Mouse (Mus musculus) lung, embryonic 16.5 days (tissue): ENCODE results near the gene Ctla4. TPM values are rescaled to one million over a fixed set of nuclear protein-coding genes. Genes with fewer than 3 reads are reported as not detected.

ENCODE experiments used
- ATAC-seq: fragments of 200-750 bp; cut with Nextera tagmentation; 2 replicates; pipeline ENCODE4 v1.8.0; 2017; ENCODE audit warnings: low read depth, mild to moderate bottlenecking, moderate library complexity
- H3K27ac ChIP-seq: fragments of 300-500 bp; sonication (generic); 2 replicates; pipeline ENCODE4 v1.5.1; 2014; ENCODE audit warnings: mild to moderate bottlenecking, control low read depth, low read length
- H3K27me3 ChIP-seq: fragments of 300-500 bp; sonication (generic); 2 replicates; pipeline ENCODE4 v1.6.1; 2014; ENCODE audit warnings: low read depth, low read length, mixed read lengths; ENCODE audit not compliant: control insufficient read depth, insufficient read depth
- H3K36me3 ChIP-seq: fragments of 300-500 bp; sonication (generic); 2 replicates; pipeline ENCODE4 v1.6.1; 2014; ENCODE audit warnings: low read length; ENCODE audit not compliant: control insufficient read depth, insufficient read depth
- H3K4me1 ChIP-seq: fragments of 300-500 bp; sonication (generic); replicated peaks from 2 replicates; pipeline ENCODE4 v1.6.1; 2014; ENCODE audit warnings: low read length, mixed read lengths; ENCODE audit not compliant: control insufficient read depth, insufficient read depth
- H3K4me2 ChIP-seq: fragments of 300-500 bp; sonication (generic); 2 replicates; pipeline ENCODE4 v1.6.1; 2014; ENCODE audit warnings: low read depth, low read length, control low read depth
- H3K4me3 ChIP-seq: fragments of 300-500 bp; sonication (generic); 2 replicates; pipeline ENCODE4 v1.5.1; 2014; ENCODE audit warnings: mild to moderate bottlenecking, low read length, control low read depth
- H3K9ac ChIP-seq: fragments of 300-500 bp; sonication (generic); 2 replicates; pipeline ENCODE4 v1.6.1; 2014; ENCODE audit warnings: low read length, control low read depth
- H3K9me3 ChIP-seq: fragments of 300-500 bp; sonication (generic); 2 replicates; pipeline ENCODE4 v1.6.1; 2016; ENCODE audit warnings: low read length; ENCODE audit not compliant: control insufficient read depth
- WGBS: fragments of 180-500 bp; shearing (Covaris S2); extraction: QIAGEN DNeasy Blood & Tissue Kit; methylation state at CpG from one replicate; pipeline ENCODE4 v1.1.7; 2014; 5-methylcytosine and 5-hydroxymethylcytosine counted together
- polyA plus RNA-seq: library from polyadenylated mRNA; unstranded; fragments of >200 nt; fragmentation: Nextera tagmentation; extraction: Ambion mirVana; gene quantifications from 2 replicates; pipeline ENCODE4 v1.2.1, GENCODE M21; 2015

Gene Ctla4
- 0.25 and 0.49 TPM in 2 replicates for polyA plus RNA-seq

DNA sequence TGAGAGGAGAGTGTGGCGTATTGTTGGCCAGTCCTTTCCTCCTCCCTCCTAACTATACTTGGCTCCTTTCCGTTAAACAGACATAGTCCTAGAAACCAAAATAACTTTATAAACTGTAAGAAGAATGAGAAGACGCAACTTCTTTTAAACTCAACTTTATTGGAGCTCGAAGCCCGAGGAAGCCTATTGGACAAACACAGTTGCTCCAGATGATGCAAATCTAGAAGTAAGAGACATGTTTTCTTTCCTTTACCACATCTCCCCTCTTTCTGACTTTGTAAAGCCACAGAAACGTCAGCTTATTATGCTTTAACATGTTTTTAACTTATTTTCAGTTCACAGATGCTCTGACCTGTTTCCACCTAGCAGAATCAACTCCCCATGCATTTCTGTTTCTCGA lies at the start of gene Ctla4:
Gene Ctla4, plus strand, starts transcription at position 20 of the 400 bp plus-strand sequence.
- Histone ChIP-seq H3K9ac (no peak within 1 kb of the TSS), H3K4me1 (no peaks in the 10 kb centered on the region), H3K36me3 (no peaks in the 10 kb centered on the region), H3K9me3 (no peaks in the 10 kb centered on the region), H3K27ac (no peak within 1 kb of the TSS), H3K4me3 (no peak within 1 kb of the TSS), H3K4me2 (no peak within 1 kb of the TSS), H3K27me3 (no peaks in the 10 kb centered on the region)
- WGBS = 81% methylated on average over 7 of the region's 7 CpGs
- ATAC-seq = no peak

DNA sequence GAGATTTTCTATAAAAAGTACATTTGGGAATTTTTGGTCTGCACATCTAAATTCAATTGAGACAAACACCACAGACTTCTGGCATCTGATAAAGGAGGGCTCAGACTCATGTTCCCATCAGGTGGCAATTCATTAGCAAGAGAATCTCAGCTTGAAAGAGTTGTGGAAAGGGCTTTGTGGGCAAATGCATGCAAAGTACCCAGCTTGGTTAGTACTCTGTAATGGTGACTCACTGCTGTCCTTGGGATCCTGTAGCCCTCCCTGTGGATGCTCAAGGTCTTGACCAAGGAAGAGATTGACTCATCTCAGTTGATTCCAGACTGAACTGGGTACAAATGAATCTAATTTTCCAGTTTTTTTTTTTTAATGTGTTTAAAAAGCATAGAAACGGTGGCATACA lies 47.6 kb upstream of the Ctla4 start:
- Histone ChIP-seq H3K9ac (no peak overlapping the region), H3K27me3 (no peaks in the 10 kb centered on the region), H3K4me3 (no peak overlapping the region), H3K4me1 (no peaks in the 10 kb centered on the region), H3K9me3 (no peaks in the 10 kb centered on the region), H3K36me3 (no peaks in the 10 kb centered on the region), H3K27ac (no peak overlapping the region), H3K4me2 (no peak overlapping the region)
- WGBS = 90% methylated on average over 1 of the region's 1 CpGs
- ATAC-seq = no peak

DNA sequence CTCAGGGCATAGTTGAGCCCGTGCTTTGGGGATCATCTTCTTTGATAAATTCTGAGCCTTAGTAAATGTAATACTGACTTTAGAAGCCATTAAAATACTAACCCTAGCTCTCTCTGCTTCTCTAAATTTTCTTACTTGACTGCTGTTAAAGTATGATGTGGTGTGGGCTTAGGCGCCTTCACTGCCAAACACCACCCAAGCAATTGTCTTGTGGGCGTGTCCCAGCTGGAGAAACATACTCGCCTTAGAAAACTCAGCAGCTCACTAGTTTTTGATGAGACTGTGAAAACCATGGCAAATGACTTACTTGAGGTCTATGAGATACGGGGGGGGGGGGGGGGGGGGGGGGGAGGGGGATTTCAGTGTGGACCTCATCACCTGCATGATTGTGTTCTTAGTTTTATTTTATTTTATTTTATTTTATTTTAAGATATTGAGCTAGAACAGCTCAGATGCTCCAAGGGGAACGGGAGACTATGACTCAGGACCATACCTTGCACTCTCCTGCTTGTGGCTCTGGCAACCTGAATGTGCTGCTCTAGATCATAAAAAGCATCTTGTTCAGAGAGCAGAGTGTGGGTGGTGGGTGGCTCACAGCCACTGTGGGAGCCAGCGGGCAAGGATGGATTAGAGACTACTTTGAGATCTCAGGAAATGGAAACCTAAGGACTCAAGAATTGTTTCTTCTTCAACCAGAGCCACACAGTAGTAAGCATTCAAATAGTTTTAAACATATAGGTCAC lies 41.3 kb upstream of the Ctla4 start:
- no peak overlapping the region for H3K4me3 ChIP-seq
- H3K4me2 ChIP-seq = no peak overlapping the region
- H3K27ac ChIP-seq = no peak overlapping the region
- H3K4me1 ChIP-seq = 0 out of 2 replicates have a peak, but pooled peaks cover 2% of the 10 kb centered on the region
- H3K9me3 ChIP-seq = no peaks in the 10 kb centered on the region
- H3K27me3 ChIP-seq = no peaks in the 10 kb centered on the region
- WGBS = 71% methylated on average over 7 of the region's 7 CpGs
- H3K36me3 ChIP-seq = no peaks in the 10 kb centered on the region
- ATAC-seq = no peak
- no peak overlapping the region for H3K9ac ChIP-seq

DNA sequence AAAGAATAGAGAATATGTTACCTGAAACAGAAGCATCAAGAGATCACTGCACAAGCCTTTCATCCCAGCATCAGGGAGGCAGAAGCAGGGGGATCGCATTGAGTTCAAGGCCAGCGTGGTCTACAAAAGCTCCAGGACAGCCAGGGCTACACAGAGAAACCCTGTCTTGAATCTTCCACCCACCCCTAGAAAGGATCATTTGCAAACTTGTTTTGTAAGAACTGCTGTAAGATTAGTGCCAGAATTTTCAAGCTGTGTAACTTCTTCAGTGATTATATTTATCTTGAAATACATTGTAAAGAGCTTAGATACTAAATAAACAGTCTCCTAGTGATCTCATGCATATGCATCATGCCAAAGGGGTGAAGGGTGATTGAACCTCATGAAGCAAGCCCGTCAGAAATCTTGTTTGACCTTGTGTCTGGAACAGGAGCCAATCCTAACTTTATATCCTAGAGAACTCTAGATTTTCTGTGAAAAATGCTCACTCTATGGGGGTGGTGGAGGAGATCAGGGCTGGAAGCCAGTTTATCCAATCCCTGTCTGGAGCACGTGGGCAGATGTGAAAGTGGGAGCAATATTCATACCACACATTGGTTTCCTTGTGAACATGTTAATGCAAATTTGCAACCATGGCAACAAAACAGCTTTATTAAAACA lies 40.1 kb upstream of the Ctla4 start:
- Histone ChIP-seq H3K4me1 (0 out of 2 replicates have a peak, but pooled peaks cover 2% of the 10 kb centered on the region), H3K4me2 (no peak overlapping the region), H3K27me3 (no peaks in the 10 kb centered on the region), H3K36me3 (no peaks in the 10 kb centered on the region), H3K9me3 (no peaks in the 10 kb centered on the region), H3K4me3 (no peak overlapping the region), H3K27ac (peak overlapping the region; percentile 43), H3K9ac (no peak overlapping the region)
- WGBS = 55% methylated on average over 4 of the region's 4 CpGs
- ATAC-seq = peak; percentile 78

DNA sequence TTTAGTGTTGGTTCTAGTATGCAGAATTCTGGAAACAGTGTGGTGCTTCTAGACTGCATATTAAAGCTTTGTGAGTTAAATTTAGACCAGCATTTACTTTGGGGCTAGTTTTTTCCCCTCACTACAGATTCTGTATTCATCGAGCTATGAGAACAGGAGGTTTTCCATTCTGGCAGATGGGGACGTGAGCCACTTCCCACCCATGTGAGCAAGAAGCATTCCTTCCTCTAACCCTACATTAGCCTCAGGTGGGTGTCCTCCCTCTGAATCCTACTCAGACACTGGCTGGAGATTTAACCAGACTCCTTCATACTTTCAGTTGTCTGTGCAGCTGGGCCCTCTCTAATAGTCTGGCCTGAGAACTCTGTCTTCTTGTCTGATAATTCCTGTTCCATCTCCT lies 37.7 kb upstream of the Ctla4 start:
- no peak overlapping the region for H3K4me3 ChIP-seq
- ATAC-seq = no peak
- no peak overlapping the region for H3K27ac ChIP-seq
- H3K36me3 ChIP-seq = no peaks in the 10 kb centered on the region
- H3K27me3 ChIP-seq = no peaks in the 10 kb centered on the region
- H3K9me3 ChIP-seq = no peaks in the 10 kb centered on the region
- H3K4me1 ChIP-seq = peaks cover 2% of the 10 kb centered on the region
- 84% methylated on average over 2 of the region's 2 CpGs for WGBS
- H3K4me2 ChIP-seq = no peak overlapping the region
- no peak overlapping the region for H3K9ac ChIP-seq

DNA sequence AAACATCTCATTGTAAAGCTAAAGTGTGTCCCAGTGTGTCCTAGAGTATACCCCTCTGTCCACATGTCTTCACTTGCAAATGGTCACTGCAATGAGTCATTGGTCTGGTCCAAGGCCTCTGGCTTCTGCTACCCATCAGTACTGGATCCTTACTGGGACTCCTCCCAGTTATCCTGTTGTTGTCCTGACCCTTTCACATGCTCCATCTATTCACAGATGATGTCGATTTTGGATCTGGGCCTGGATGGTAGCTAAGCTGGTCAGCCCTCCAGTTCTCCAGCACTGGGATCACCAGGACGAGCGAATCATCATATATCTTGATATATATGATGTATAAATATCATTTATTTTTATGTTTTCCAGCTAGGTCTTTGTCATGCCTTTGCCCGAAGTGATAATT lies 37.0 kb upstream of the Ctla4 start:
- H3K27ac ChIP-seq = no peak overlapping the region
- no peaks in the 10 kb centered on the region for H3K36me3 ChIP-seq
- 87% methylated on average over 4 of the region's 4 CpGs for WGBS
- H3K9ac ChIP-seq = no peak overlapping the region
- no peaks in the 10 kb centered on the region for H3K27me3 ChIP-seq
- no peak overlapping the region for H3K4me2 ChIP-seq
- no peaks in the 10 kb centered on the region for H3K9me3 ChIP-seq
- H3K4me3 ChIP-seq = no peak overlapping the region
- peaks cover 2% of the 10 kb centered on the region for H3K4me1 ChIP-seq
- ATAC-seq = no peak

DNA sequence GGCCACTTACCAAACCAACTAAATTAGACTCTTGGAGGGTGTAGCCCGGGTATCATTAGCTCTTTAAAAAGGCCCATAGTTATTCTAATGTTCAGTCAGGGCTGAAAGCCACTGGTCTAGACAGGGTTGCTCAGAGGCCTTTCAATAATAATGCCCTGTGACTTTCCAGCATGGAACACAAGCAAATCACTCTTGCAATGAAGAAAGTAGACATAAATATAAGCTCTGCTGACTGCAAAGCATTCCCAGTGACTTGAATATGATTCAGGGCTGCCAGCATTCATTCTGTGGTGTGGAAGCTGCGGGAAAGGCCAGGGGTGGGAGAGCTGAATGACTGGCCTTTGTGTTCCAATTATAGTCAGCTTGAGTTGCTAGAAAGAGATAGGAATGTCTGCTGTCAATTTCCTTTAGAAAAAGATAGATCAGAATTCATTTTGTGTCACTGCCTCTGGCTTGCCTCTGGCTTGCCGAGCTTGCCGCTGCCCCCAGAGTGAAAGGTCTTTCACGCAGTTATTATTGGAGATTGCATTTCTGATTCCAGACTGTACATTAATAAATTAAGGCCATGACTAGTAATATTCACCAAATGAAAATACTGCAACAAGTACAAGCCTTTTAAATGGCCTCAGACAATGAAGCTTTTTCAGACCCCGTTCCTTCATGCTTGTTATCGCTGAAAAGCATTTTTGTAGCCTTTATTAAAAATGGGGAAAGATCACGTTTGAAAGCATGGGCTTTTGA lies 35.6 kb upstream of the Ctla4 start:
- Histone ChIP-seq H3K4me1 (peaks cover 2% of the 10 kb centered on the region), H3K4me3 (no peak overlapping the region), H3K36me3 (no peaks in the 10 kb centered on the region), H3K9ac (no peak overlapping the region), H3K9me3 (no peaks in the 10 kb centered on the region), H3K4me2 (no peak overlapping the region), H3K27me3 (no peaks in the 10 kb centered on the region), H3K27ac (no peak overlapping the region)
- 76% methylated on average over 8 of the region's 8 CpGs for WGBS
- no peak for ATAC-seq

DNA sequence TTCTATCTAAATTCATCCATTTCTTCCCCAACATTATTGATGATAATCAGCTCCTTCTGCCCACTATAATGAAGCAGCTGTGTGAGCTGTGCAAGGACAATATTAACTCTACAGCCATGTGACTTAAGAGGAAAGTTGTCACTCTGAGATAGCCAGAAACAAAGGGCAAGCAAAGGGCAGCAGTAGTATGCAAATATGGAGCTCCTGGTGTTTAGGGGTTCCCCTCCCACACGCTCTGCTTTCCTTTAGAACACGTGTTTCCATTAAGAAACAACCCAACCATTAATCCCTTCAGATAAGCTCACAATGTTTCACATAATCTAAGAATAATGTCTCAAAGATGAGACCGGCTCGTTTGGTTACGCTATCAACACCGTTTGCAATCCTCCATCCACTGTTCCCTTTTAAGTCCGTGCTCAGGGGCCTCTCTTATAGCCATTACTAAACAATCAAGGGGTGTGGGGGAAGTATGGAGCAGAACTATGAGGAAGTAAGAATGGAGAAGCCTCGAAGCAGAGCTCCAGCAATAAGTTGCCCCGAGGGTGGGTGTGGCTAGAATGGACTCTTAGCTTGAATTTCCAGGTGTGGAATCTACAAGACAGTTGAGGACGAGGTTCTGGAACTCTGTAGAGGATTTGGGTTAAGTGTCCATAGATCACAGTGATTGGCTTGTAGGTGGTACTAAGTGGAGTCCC lies 34.6 kb upstream of the Ctla4 start:
- Histone ChIP-seq H3K36me3 (no peaks in the 10 kb centered on the region), H3K4me2 (no peak overlapping the region), H3K27ac (no peak overlapping the region), H3K27me3 (no peaks in the 10 kb centered on the region), H3K9ac (no peak overlapping the region), H3K9me3 (no peaks in the 10 kb centered on the region), H3K4me1 (no peaks in the 10 kb centered on the region; the same call in none of the 2 replicates), H3K4me3 (no peak overlapping the region)
- 47% methylated on average over 10 of the region's 10 CpGs for WGBS
- ATAC-seq = no peak

DNA sequence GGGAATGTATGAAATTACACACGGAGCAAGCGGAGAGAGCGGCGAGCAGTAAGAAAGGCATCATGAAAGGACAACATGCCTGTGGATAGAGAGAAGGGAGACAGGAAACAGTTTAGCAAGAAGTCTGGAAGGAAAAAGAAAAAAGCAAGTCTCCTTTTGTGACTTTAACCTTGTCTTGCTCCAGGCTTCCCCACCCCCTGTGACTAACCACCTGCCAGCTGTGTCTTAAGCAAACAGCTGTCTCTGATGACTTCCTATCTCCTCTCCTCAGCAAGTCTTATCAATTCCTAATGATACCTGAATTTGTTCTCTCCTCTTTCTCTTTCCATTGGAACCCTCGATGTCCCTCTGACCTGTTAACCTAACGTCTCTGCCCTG lies 34.0 kb upstream of the Ctla4 start:
- ATAC-seq = no peak
- H3K27me3 ChIP-seq = no peaks in the 10 kb centered on the region
- peaks cover under 1% of the 10 kb centered on the region for H3K4me1 ChIP-seq
- H3K27ac ChIP-seq = no peak overlapping the region
- no peaks in the 10 kb centered on the region for H3K36me3 ChIP-seq
- H3K4me3 ChIP-seq = no peak overlapping the region
- H3K4me2 ChIP-seq = no peak overlapping the region
- no peaks in the 10 kb centered on the region for H3K9me3 ChIP-seq
- no peak overlapping the region for H3K9ac ChIP-seq
- WGBS = 62% methylated on average over 6 of the region's 6 CpGs
